ENCODE assay signal across 8 mouse cellular contexts in the genomic region with DNA sequence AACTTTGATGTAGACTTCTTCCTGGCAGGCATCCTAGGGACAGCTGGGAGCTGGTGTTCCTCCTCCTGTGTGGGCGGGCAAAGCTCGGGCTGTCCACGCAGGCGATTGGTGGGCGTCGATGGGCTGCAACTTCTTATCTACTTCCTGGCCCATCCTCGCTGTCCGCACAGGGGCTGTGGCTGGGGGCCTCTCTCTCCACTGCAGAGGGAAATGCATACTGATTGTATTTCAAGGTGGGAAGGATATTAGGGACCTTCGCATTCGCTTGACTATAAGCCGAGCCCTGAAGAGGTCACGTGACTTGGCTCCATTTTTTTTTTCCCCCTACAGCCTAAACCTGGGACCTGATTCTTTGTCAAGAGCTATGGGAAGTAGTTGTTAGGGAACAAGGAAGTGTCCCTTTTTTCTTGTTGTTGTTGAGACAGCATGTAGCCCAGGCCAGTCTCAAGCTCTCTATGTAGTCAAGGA.
DNase-seq lines count a peak whose midpoint lies in the region; ATAC-seq and TF ChIP-seq lines count a peak whose summit lies in the region.

No protein-coding gene starts in this region.

- TF ChIP-seq CTCF in heart, postnatal 0 days (IDR thresholded peaks at IDR 0.05; ENCODE audit: low read depth): no peak

- WGBS in heart, postnatal 0 days: 5% methylated on average over 12 of the region's 12 CpGs
- WGBS in macrophage (ENCODE audit: missing documents): 8% methylated on average over 12 of the region's 12 CpGs

- no peaks in the 10 kb centered on the region for H3K27me3 ChIP-seq in heart, postnatal 0 days (ENCODE audit: control insufficient read depth, insufficient read depth, low read length)

- H3K9ac ChIP-seq in heart, postnatal 0 days (replicated peaks; ENCODE audit: low read depth, low read length): no peak overlapping the region; the same call in 1 of the 2 replicates

- no peak for TF ChIP-seq EP300 in heart, postnatal 0 days (IDR thresholded peaks at IDR 0.05; ENCODE audit: low read depth)

- DNase-seq in frontal cortex, postnatal 14 days (ENCODE audit: low spot score in 2 of 2): no peak
- peak; percentile 20 for DNase-seq in c-Kit-positive CD71-positive TER-119-negative erythroid progenitor cells, embryonic 14.5 days (ENCODE audit: low read depth)
- peak; percentile 91 for DNase-seq in heart, postnatal 0 days (ENCODE audit: low spot score)
- peak; percentile 81 for DNase-seq in layer of hippocampus, adult 9-11 months
- DNase-seq in testis, postnatal 14 days (ENCODE audit: low spot score): peak; percentile 89
- no peak for DNase-seq in Muller cell, postnatal 12 days (ENCODE audit: inconsistent ontology term)

- H3K4me2 ChIP-seq in heart, postnatal 0 days (ENCODE audit: low read depth, low read length): peak overlapping the region; percentile 35

- peak; percentile 34; the same call in 1 of the 2 replicates for ATAC-seq in frontal cortex, adult (ENCODE audit: low TSS enrichment)
- ATAC-seq in heart, postnatal 0 days (ENCODE audit: insufficient read depth, low read depth): peak; percentile 94

- peak overlapping the region; percentile 48 for H3K4me3 ChIP-seq in heart, postnatal 0 days (ENCODE audit: low read depth, low read length)
- peak overlapping the region; percentile 31 for H3K4me3 ChIP-seq in macrophage (ENCODE audit: inconsistent target)

- H3K36me3 ChIP-seq in heart, postnatal 0 days (replicated peaks; ENCODE audit: control insufficient read depth, insufficient read depth, low read length): no peaks in the 10 kb centered on the region
- H3K36me3 ChIP-seq in macrophage (ENCODE audit: inconsistent target): no peaks in the 10 kb centered on the region

- H3K27ac ChIP-seq in heart, postnatal 0 days (ENCODE audit: low read depth): peak overlapping the region; percentile 77
- peak overlapping the region; percentile 57 for H3K27ac ChIP-seq in macrophage

- no peaks in the 10 kb centered on the region for H3K9me3 ChIP-seq in heart, postnatal 0 days (replicated peaks; ENCODE audit: control insufficient read depth, low read length)

- H3K79me2 ChIP-seq in macrophage (ENCODE audit: inconsistent target): peaks cover 97% of the 10 kb centered on the region

- peaks cover 13% of the 10 kb centered on the region; the same call in 1 of the 2 replicates for H3K4me1 ChIP-seq in heart, postnatal 0 days (ENCODE audit: control insufficient read depth, insufficient read depth)

Comparison
In these comparisons a context has a peak if more than half of its experiments do, and no peak if none do; other contexts are left out.
1. DNase-seq: peak in c-Kit-positive CD71-positive TER-119-negative erythroid progenitor cells, embryonic 14.5 days (single experiment), heart, postnatal 0 days (single experiment), layer of hippocampus, adult 9-11 months (single experiment) and testis, postnatal 14 days (single experiment); none in frontal cortex, postnatal 14 days (0 of 2) and Muller cell, postnatal 12 days (single experiment).